Mouse (Mus musculus): ENCODE data around the gene Ints11. TPM values are rescaled to one million over a fixed set of nuclear protein-coding genes. Genes with fewer than 3 reads are reported as not detected.

Gene Ints11
- total RNA-seq (2023), result 63.0 TPM

GRCm38 (mm10) chr4:155869317-155870033 is at the start of gene Ints11, which contains the start of gene Cptp:
Gene Ints11, plus strand, starts transcription at chr4:155869546.
Gene Cptp, minus strand, starts transcription at chr4:155869440.

DNA sequence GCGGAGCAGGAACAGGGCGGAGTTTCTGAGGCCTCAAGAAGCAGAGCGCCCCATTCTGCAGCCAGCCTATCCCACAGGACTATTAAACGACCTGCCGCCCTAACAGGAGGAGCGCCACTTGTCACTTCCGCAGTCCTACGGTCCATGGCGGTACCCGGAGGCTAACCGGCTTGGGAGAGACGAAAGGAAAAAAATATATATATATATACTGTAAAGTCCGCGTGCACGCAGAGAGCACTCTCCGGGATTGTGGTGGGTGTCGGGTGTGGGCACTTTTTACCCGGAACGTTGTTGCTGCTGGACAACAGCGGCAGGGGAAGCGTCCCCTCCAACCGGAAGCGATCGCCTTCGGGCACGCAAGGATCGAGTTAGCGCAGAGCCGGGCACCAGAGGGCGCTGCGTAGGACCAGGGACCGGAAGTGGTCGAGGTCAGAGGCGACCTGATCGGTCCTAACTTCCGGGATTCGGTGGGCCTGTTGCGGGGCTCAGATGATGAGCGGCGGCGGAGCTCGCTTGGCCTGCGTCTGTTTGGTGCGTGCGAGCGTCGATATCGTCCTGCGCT is 38.1 kb upstream of the Ints11 start, which contains the start of gene Aurkaip1:
Aurkaip1 (plus strand) TSS at position 68 of the 562 bp plus-strand sequence.

DNA sequence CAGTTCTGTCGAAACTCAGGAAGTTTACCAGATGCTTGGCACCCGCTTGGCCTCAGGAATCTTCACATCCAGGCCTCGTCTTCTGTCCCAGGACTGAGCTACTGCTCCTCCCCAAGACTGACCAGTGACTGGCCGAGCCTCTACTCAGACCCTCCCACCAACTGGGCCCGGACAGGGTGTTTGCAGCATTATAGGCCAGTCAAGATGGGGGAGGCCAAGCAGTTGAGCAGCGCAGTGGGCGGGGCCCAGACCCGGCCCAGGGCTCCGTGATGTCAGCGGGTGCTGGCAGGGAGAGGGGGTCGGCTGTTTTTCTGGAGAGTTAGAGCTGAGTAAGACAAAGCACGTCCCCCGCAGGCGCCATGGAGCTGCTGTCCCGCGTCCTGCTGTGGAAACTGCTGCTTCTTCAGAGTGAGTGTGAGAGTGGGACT is 29.8 kb upstream of the Ints11 start, which contains the start of gene Mxra8:
Mxra8 (plus strand) TSS at position 198 of the 428 bp plus-strand sequence.

DNA sequence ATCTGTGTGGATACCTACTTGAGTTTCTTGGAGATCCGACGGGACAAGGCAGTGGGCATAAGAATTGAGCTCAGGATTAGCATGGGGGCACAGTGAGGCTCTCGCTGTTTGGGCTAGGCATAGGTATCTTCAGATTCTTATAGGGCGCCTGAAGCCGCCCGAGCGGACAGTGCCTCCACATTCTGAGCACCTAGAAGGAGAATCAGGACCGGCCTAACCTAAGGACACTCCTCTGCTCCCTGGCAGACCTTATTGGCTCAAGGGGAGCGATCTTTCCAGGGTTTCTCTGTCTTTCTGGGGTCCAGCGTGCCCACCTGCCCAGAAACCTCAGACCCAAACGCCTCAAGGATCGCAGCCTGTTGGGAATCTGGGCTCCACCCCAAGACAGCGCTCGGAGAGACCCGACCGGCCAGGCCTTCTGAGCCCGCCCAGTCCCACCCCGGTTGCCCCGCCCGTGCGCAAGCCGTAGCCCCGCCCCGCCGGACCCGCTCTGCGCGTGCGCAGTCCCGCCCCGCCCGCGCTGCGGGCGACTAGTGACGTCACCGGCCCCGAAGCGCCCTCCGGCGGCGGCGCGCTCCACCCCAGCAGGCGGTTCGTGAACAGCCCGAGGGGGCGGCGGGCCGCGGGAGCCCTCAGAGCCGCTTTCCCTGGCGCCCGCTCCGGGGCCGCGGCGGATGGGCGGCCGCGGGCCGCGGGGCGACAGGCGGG is 22.3 kb upstream of the Ints11 start, which contains the start of gene Dvl1:
Dvl1 (plus strand) TSS at position 532 of the 708 bp plus-strand sequence.

GRCm38 (mm10) chr4:155863001-155863400 is 6.3 kb upstream of the Ints11 start, which contains the start of gene Tas1r3:
Gene Tas1r3, minus strand, starts transcription at chr4:155863362.

GRCm38 (mm10) chr4:155891551-155892001 is 22.2 kb downstream of the Ints11 start, which contains the start of the genes Pusl1 and Acap3:
Gene Pusl1, minus strand, starts transcription at chr4:155891781.
Gene Acap3, plus strand, starts transcription at chr4:155891822.

Other genes starting within 250 kb of the Ints11 start
- gene Cdk11b, start 244.7 kb upstream of the Ints11 start, total RNA-seq (2023), result 173 TPM
- not detected for gene Gm10563, start 224.1 kb upstream of the Ints11 start, total RNA-seq (2023)
- not detected for gene Mmp23, start 216.2 kb upstream of the Ints11 start, total RNA-seq (2023)
- 43.4 TPM for gene Mib2, start 200.3 kb upstream of the Ints11 start, total RNA-seq (2023)
- gene Fndc10, start 175.2 kb upstream of the Ints11 start, total RNA-seq (2023), result 6.3 TPM
- 66.8 TPM for gene Ssu72, start 164.7 kb upstream of the Ints11 start, total RNA-seq (2023)
- 0.46 TPM for gene Tmem240, start 134.7 kb upstream of the Ints11 start, total RNA-seq (2023)
- 54.1 TPM for gene Atad3a, start 108.5 kb upstream of the Ints11 start, total RNA-seq (2023)
- not detected for gene Vwa1, start 94.8 kb upstream of the Ints11 start, total RNA-seq (2023)
- gene Tmem88b, start 83.7 kb upstream of the Ints11 start, total RNA-seq (2023), result not detected
- not detected for gene Ankrd65, start 79.1 kb upstream of the Ints11 start, total RNA-seq (2023)
- gene Mrpl20, start 66.7 kb upstream of the Ints11 start, total RNA-seq (2023), result 42.1 TPM
- gene Ccnl2, start 57.1 kb upstream of the Ints11 start, total RNA-seq (2023), result 224 TPM
- gene Aurkaip1, start 38.3 kb upstream of the Ints11 start, total RNA-seq (2023), result 77.3 TPM
- 2.2 TPM for gene Mxra8, start 29.9 kb upstream of the Ints11 start, total RNA-seq (2023)
- gene Dvl1, start 22.1 kb upstream of the Ints11 start, total RNA-seq (2023), result 65.7 TPM
- gene Tas1r3, start 6.2 kb upstream of the Ints11 start, total RNA-seq (2023), result 1.3 TPM
- 16.1 TPM for gene Cptp, start 106 bp upstream of the Ints11 start, total RNA-seq (2023)
- gene Pusl1, start 22.2 kb downstream of the Ints11 start, total RNA-seq (2023), result 46.0 TPM
- gene Acap3, start 22.3 kb downstream of the Ints11 start, total RNA-seq (2023), result 48.0 TPM
- 114 TPM for gene Ube2j2, start 74.3 kb downstream of the Ints11 start, total RNA-seq (2023)
- gene C1qtnf12, start 92.8 kb downstream of the Ints11 start, total RNA-seq (2023), result 3.1 TPM
- 2.8 TPM for gene B3galt6, start 123.1 kb downstream of the Ints11 start, total RNA-seq (2023)
- 167 TPM for gene Sdf4, start 123.3 kb downstream of the Ints11 start, total RNA-seq (2023)
- gene Tnfrsf4, start 144.3 kb downstream of the Ints11 start, total RNA-seq (2023), result 15.7 TPM
- 28.4 TPM for gene Tnfrsf18, start 156.6 kb downstream of the Ints11 start, total RNA-seq (2023)
- not detected for gene Ttll10, start 189.9 kb downstream of the Ints11 start, total RNA-seq (2023)
- gene 9430015G10Rik, start 240.4 kb downstream of the Ints11 start, total RNA-seq (2023), result 47.3 TPM

Data from CD8-positive naive resting alpha-beta T cell, adult 57 days (primary cell).